Mouse (Mus musculus) B cell, adult 2 months (primary cell): Measurements from ENCODE around the gene Drosha.
"Not testable (repeated sequence)": the region's sequence is repeated elsewhere in the genome, so short reads cannot be mapped to it uniquely, and the experiment has no call there.

Source experiments
- DNase-seq, 2 experiments: peaks; one replicate each; pipeline ENCODE4 v3.0.0; 2022

The Drosha gene

GRCm38 (mm10) chr15:12888312-12888711 lies 63.7 kb downstream of the Drosha start:
- DNase-seq = no peak

GRCm38 (mm10) chr15:12889909-12890308 lies 65.3 kb downstream of the Drosha start:
- DNase-seq = no peak

- no peak for DNase-seq
Observed at GRCm38 (mm10) chr15:12895426-12895825, 70.8 kb downstream of the Drosha start.

GRCm38 (mm10) chr15:12896022-12897009 lies 71.7 kb downstream of the Drosha start:
- no peak for DNase-seq

- no peak for DNase-seq
Observed at GRCm38 (mm10) chr15:12897831-12898230, 73.2 kb downstream of the Drosha start.

- no peak for DNase-seq
Observed at GRCm38 (mm10) chr15:12900428-12901196, 76.0 kb downstream of the Drosha start.

- no peak for DNase-seq
Observed at GRCm38 (mm10) chr15:12901197-12901570, 76.6 kb downstream of the Drosha start.

GRCm38 (mm10) chr15:12904442-12904841 lies 79.8 kb downstream of the Drosha start:
- no peak for DNase-seq

GRCm38 (mm10) chr15:12907962-12908719 lies 83.5 kb downstream of the Drosha start:
- no peak for DNase-seq

GRCm38 (mm10) chr15:12908720-12909028 lies 84.1 kb downstream of the Drosha start:
- DNase-seq = no peak

GRCm38 (mm10) chr15:12909171-12909570 lies 84.6 kb downstream of the Drosha start:
- no peak for DNase-seq

- DNase-seq = no peak
Observed at GRCm38 (mm10) chr15:12911082-12911481, 86.5 kb downstream of the Drosha start.

GRCm38 (mm10) chr15:12916314-12916815 lies 91.8 kb downstream of the Drosha start:
- no peak for DNase-seq

- DNase-seq = not testable (repeated sequence)
Observed at GRCm38 (mm10) chr15:12919326-12919966, 94.8 kb downstream of the Drosha start.

GRCm38 (mm10) chr15:12919967-12920870 lies 95.6 kb downstream of the Drosha start:
- no peak for DNase-seq

GRCm38 (mm10) chr15:12921901-12922300 lies 97.3 kb downstream of the Drosha start:
- DNase-seq = no peak

- no peak for DNase-seq
Observed at GRCm38 (mm10) chr15:12923826-12924225, 99.2 kb downstream of the Drosha start.

- no peak for DNase-seq
Observed at GRCm38 (mm10) chr15:12931481-12931880, 106.9 kb downstream of the Drosha start.

- no peak for DNase-seq
Observed at GRCm38 (mm10) chr15:12936217-12936732, 111.7 kb downstream of the Drosha start.

GRCm38 (mm10) chr15:12937326-12937725 lies 112.7 kb downstream of the Drosha start:
- DNase-seq = not testable (repeated sequence)

GRCm38 (mm10) chr15:12941106-12941505 lies 116.5 kb downstream of the Drosha start:
- DNase-seq = no peak
